Mouse (Mus musculus): ENCODE measurements around the gene Gramd1b. TPM values are rescaled to one million over a fixed set of nuclear protein-coding genes. Genes with fewer than 3 reads are reported as not detected.
A peak's percentile ranks its signal among the peaks of the same experiment; 100 is the strongest.

Gramd1b gene
- polyA plus RNA-seq, 1 experiment from 2014 or later, result 2.1 TPM

- ATAC-seq (replicated peaks; ENCODE audit: low FRiP score), result no peak
Observed at GRCm38 (mm10) chr9:40389669-40390395, 141.4 kb downstream of the Gramd1b start.

GRCm38 (mm10) chr9:40389175-40389574 is 142.0 kb downstream of the Gramd1b start:
- no peaks in the 10 kb centered on the region for H3K9me3 ChIP-seq (ENCODE audit: control insufficient read depth, low read length)
- ATAC-seq (replicated peaks; ENCODE audit: low FRiP score) (no peak), DNase-seq (ENCODE audit: low spot score) (no peak)
- no peak overlapping the region for H3K27ac ChIP-seq (ENCODE audit: low read depth, low read length)
- H3K36me3 ChIP-seq (ENCODE audit: control insufficient read depth, insufficient read depth, low read length), result no peaks in the 10 kb centered on the region
- H3K27me3 ChIP-seq (replicated peaks; ENCODE audit: control insufficient read depth, insufficient read depth, low read length), result no peaks in the 10 kb centered on the region
- no peak overlapping the region for H3K4me2 ChIP-seq
- no peak overlapping the region for H3K9ac ChIP-seq (ENCODE audit: low read depth, low read length)
- no peak overlapping the region for H3K4me3 ChIP-seq (ENCODE audit: low read depth, low read length)
- WGBS, result 60% methylated on average over 6 of the region's 6 CpGs
- peaks cover 7% of the 10 kb centered on the region; the same call in 1 of the 2 replicates for H3K4me1 ChIP-seq (replicated peaks; ENCODE audit: control insufficient read depth, insufficient read depth, low read length)

More at GRCm38 (mm10) chr9:40389669-40390395, 141.4 kb downstream of the Gramd1b start:
- H3K36me3 ChIP-seq (ENCODE audit: control insufficient read depth, insufficient read depth, low read length), result no peaks in the 10 kb centered on the region
- WGBS, result 82% methylated on average over 8 of the region's 8 CpGs
- no peak for DNase-seq (ENCODE audit: low spot score)
- no peaks in the 10 kb centered on the region for H3K9me3 ChIP-seq (ENCODE audit: control insufficient read depth, low read length)
- H3K4me2 ChIP-seq, result no peak overlapping the region
- no peaks in the 10 kb centered on the region for H3K27me3 ChIP-seq (replicated peaks; ENCODE audit: control insufficient read depth, insufficient read depth, low read length)
- peaks cover 7% of the 10 kb centered on the region; the same call in 1 of the 2 replicates for H3K4me1 ChIP-seq (replicated peaks; ENCODE audit: control insufficient read depth, insufficient read depth, low read length)
- H3K4me3 ChIP-seq (ENCODE audit: low read depth, low read length), result no peak overlapping the region
- no peak overlapping the region for H3K27ac ChIP-seq (ENCODE audit: low read depth, low read length)
- no peak overlapping the region for H3K9ac ChIP-seq (ENCODE audit: low read depth, low read length)

GRCm38 (mm10) chr9:40384781-40385180 is 146.4 kb downstream of the Gramd1b start:
- H3K4me1 ChIP-seq (replicated peaks; ENCODE audit: control insufficient read depth, insufficient read depth, low read length), result peaks cover 2% of the 10 kb centered on the region; the same call in 1 of the 2 replicates
- no peaks in the 10 kb centered on the region for H3K9me3 ChIP-seq (ENCODE audit: control insufficient read depth, low read length)
- ATAC-seq (replicated peaks; ENCODE audit: low FRiP score) (no peak), DNase-seq (ENCODE audit: low spot score) (no peak)
- 89% methylated on average over 5 of the region's 5 CpGs for WGBS
- H3K4me3 ChIP-seq (ENCODE audit: low read depth, low read length), result no peak overlapping the region
- no peak overlapping the region for H3K9ac ChIP-seq (ENCODE audit: low read depth, low read length)
- no peak overlapping the region for H3K4me2 ChIP-seq
- no peak overlapping the region for H3K27ac ChIP-seq (ENCODE audit: low read depth, low read length)
- no peaks in the 10 kb centered on the region for H3K27me3 ChIP-seq (replicated peaks; ENCODE audit: control insufficient read depth, insufficient read depth, low read length)
- H3K36me3 ChIP-seq (ENCODE audit: control insufficient read depth, insufficient read depth, low read length), result no peaks in the 10 kb centered on the region

- H3K9ac ChIP-seq (ENCODE audit: low read depth, low read length), result no peak overlapping the region
- no peak overlapping the region for H3K4me2 ChIP-seq
- no peak for DNase-seq (ENCODE audit: low spot score)
- no peaks in the 10 kb centered on the region for H3K36me3 ChIP-seq (ENCODE audit: control insufficient read depth, insufficient read depth, low read length)
- no peak for ATAC-seq (replicated peaks; ENCODE audit: low FRiP score)
- no peak overlapping the region for H3K4me3 ChIP-seq (ENCODE audit: low read depth, low read length)
- peaks cover 2% of the 10 kb centered on the region; the same call in 1 of the 2 replicates for H3K4me1 ChIP-seq (replicated peaks; ENCODE audit: control insufficient read depth, insufficient read depth, low read length)
- no peak overlapping the region for H3K27ac ChIP-seq (ENCODE audit: low read depth, low read length)
- no peaks in the 10 kb centered on the region for H3K27me3 ChIP-seq (replicated peaks; ENCODE audit: control insufficient read depth, insufficient read depth, low read length)
- 73% methylated on average over 3 of the region's 3 CpGs for WGBS
- H3K9me3 ChIP-seq (ENCODE audit: control insufficient read depth, low read length), result no peaks in the 10 kb centered on the region
Observed at GRCm38 (mm10) chr9:40382508-40382907, 148.7 kb downstream of the Gramd1b start.

GRCm38 (mm10) chr9:40381416-40382411 is 149.5 kb downstream of the Gramd1b start:
- peaks cover 3% of the 10 kb centered on the region; the same call in 1 of the 2 replicates for H3K4me1 ChIP-seq (replicated peaks; ENCODE audit: control insufficient read depth, insufficient read depth, low read length)
- no peak overlapping the region for H3K9ac ChIP-seq (ENCODE audit: low read depth, low read length)
- WGBS, result 29% methylated on average over 15 of the region's 15 CpGs
- no peak overlapping the region for H3K4me3 ChIP-seq (ENCODE audit: low read depth, low read length)
- H3K4me2 ChIP-seq, result no peak overlapping the region
- no peaks in the 10 kb centered on the region for H3K9me3 ChIP-seq (ENCODE audit: control insufficient read depth, low read length)
- DNase-seq (ENCODE audit: low spot score), result no peak
- H3K27me3 ChIP-seq (replicated peaks; ENCODE audit: control insufficient read depth, insufficient read depth, low read length), result no peaks in the 10 kb centered on the region
- peak; percentile 56 for ATAC-seq (replicated peaks; ENCODE audit: low FRiP score)
- no peak overlapping the region for H3K27ac ChIP-seq (ENCODE audit: low read depth, low read length)
- H3K36me3 ChIP-seq (ENCODE audit: control insufficient read depth, insufficient read depth, low read length), result no peaks in the 10 kb centered on the region

GRCm38 (mm10) chr9:40376711-40377410 is 154.3 kb downstream of the Gramd1b start:
- no peak overlapping the region for H3K27ac ChIP-seq (ENCODE audit: low read depth, low read length)
- DNase-seq (ENCODE audit: low spot score), result no peak
- H3K4me2 ChIP-seq, result peak overlapping the region; percentile 18
- no peaks in the 10 kb centered on the region for H3K36me3 ChIP-seq (ENCODE audit: control insufficient read depth, insufficient read depth, low read length)
- WGBS, result 71% methylated on average over 9 of the region's 9 CpGs
- no peak overlapping the region for H3K4me3 ChIP-seq (ENCODE audit: low read depth, low read length)
- no peaks in the 10 kb centered on the region for H3K9me3 ChIP-seq (ENCODE audit: control insufficient read depth, low read length)
- H3K4me1 ChIP-seq (replicated peaks; ENCODE audit: control insufficient read depth, insufficient read depth, low read length), result 0 out of 2 replicates have a peak, but pooled peaks cover 4% of the 10 kb centered on the region
- no peak overlapping the region for H3K9ac ChIP-seq (ENCODE audit: low read depth, low read length)
- H3K27me3 ChIP-seq (replicated peaks; ENCODE audit: control insufficient read depth, insufficient read depth, low read length), result no peaks in the 10 kb centered on the region
- ATAC-seq (replicated peaks; ENCODE audit: low FRiP score), result no peak

GRCm38 (mm10) chr9:40376139-40376541 is 155.0 kb downstream of the Gramd1b start:
- peak overlapping the region; percentile 18 for H3K4me2 ChIP-seq
- ATAC-seq (replicated peaks; ENCODE audit: low FRiP score), result peak; percentile 54
- H3K36me3 ChIP-seq (ENCODE audit: control insufficient read depth, insufficient read depth, low read length), result no peaks in the 10 kb centered on the region
- DNase-seq (ENCODE audit: low spot score), result peak; percentile 44
- H3K4me1 ChIP-seq (replicated peaks; ENCODE audit: control insufficient read depth, insufficient read depth, low read length), result 0 out of 2 replicates have a peak, but pooled peaks cover 2% of the 10 kb centered on the region
- no peaks in the 10 kb centered on the region for H3K27me3 ChIP-seq (replicated peaks; ENCODE audit: control insufficient read depth, insufficient read depth, low read length)
- no peak overlapping the region for H3K27ac ChIP-seq (ENCODE audit: low read depth, low read length)
- no peak overlapping the region for H3K9ac ChIP-seq (ENCODE audit: low read depth, low read length)
- WGBS, result 15% methylated on average over 11 of the region's 11 CpGs
- no peaks in the 10 kb centered on the region for H3K9me3 ChIP-seq (ENCODE audit: control insufficient read depth, low read length)
- H3K4me3 ChIP-seq (ENCODE audit: low read depth, low read length), result peak overlapping the region; percentile 25

- no peak overlapping the region for H3K27ac ChIP-seq (ENCODE audit: low read depth, low read length)
- no peak overlapping the region for H3K4me3 ChIP-seq (ENCODE audit: low read depth, low read length)
- DNase-seq (ENCODE audit: low spot score) (no peak), ATAC-seq (replicated peaks; ENCODE audit: low FRiP score) (no peak)
- no peaks in the 10 kb centered on the region for H3K9me3 ChIP-seq (ENCODE audit: control insufficient read depth, low read length)
- 69% methylated on average over 6 of the region's 6 CpGs for WGBS
- 0 out of 2 replicates have a peak, but pooled peaks cover 2% of the 10 kb centered on the region for H3K4me1 ChIP-seq (replicated peaks; ENCODE audit: control insufficient read depth, insufficient read depth, low read length)
- no peaks in the 10 kb centered on the region for H3K36me3 ChIP-seq (ENCODE audit: control insufficient read depth, insufficient read depth, low read length)
- no peak overlapping the region for H3K9ac ChIP-seq (ENCODE audit: low read depth, low read length)
- no peaks in the 10 kb centered on the region for H3K27me3 ChIP-seq (replicated peaks; ENCODE audit: control insufficient read depth, insufficient read depth, low read length)
- peak overlapping the region; percentile 18 for H3K4me2 ChIP-seq
Observed at GRCm38 (mm10) chr9:40375518-40375917, 155.7 kb downstream of the Gramd1b start.

Measured in liver, embryonic 11.5 days (tissue).